Mouse (Mus musculus): ENCODE results near the gene Scarb2.
"Not testable (repeated sequence)": the region's sequence is repeated elsewhere in the genome, so short reads cannot be mapped to it uniquely, and the experiment has no call there.

Scarb2 gene

GRCm38 (mm10) chr5:92506733-92507132 is at the start of gene Scarb2:
TSS of gene Scarb2 (minus strand) at chr5:92506833.
- no peak for DNase-seq (ENCODE audit: inconsistent ontology term)

- DNase-seq (ENCODE audit: inconsistent ontology term), result no peak
Measured at GRCm38 (mm10) chr5:92555905-92556304, 49.3 kb upstream of the Scarb2 start.

GRCm38 (mm10) chr5:92554891-92555511 is 48.4 kb upstream of the Scarb2 start, which contains the start of gene Fam47e:
TSS of gene Fam47e (plus strand) at chr5:92555069.
- DNase-seq (ENCODE audit: inconsistent ontology term), result peak; percentile 32

- peak; percentile 25 for DNase-seq (ENCODE audit: inconsistent ontology term)
Measured at GRCm38 (mm10) chr5:92554443-92554842, 47.8 kb upstream of the Scarb2 start.

- DNase-seq (ENCODE audit: inconsistent ontology term), result no peak
Measured at GRCm38 (mm10) chr5:92553939-92554338, 47.3 kb upstream of the Scarb2 start.

- no peak for DNase-seq (ENCODE audit: inconsistent ontology term)
Measured at GRCm38 (mm10) chr5:92552611-92553010, 46.0 kb upstream of the Scarb2 start.

GRCm38 (mm10) chr5:92539698-92540097 is 33.1 kb upstream of the Scarb2 start:
- DNase-seq (ENCODE audit: inconsistent ontology term), result no peak

GRCm38 (mm10) chr5:92524821-92525258 is 18.2 kb upstream of the Scarb2 start:
- DNase-seq (ENCODE audit: inconsistent ontology term), result no peak

- DNase-seq (ENCODE audit: inconsistent ontology term), result not testable (repeated sequence)
Measured at GRCm38 (mm10) chr5:92521131-92521530, 14.5 kb upstream of the Scarb2 start.

- DNase-seq (ENCODE audit: inconsistent ontology term), result no peak
Measured at GRCm38 (mm10) chr5:92512066-92512465, 5.4 kb upstream of the Scarb2 start.

- DNase-seq (ENCODE audit: inconsistent ontology term), result no peak
Measured at GRCm38 (mm10) chr5:92511256-92511655, 4.6 kb upstream of the Scarb2 start.

- no peak for DNase-seq (ENCODE audit: inconsistent ontology term)
Measured at GRCm38 (mm10) chr5:92508853-92509252, 2.2 kb upstream of the Scarb2 start.

- peak; percentile 43 for DNase-seq (ENCODE audit: inconsistent ontology term)
Measured at GRCm38 (mm10) chr5:92506301-92506729, 318 bp downstream of the Scarb2 start.

- peak; percentile 98 for DNase-seq (ENCODE audit: inconsistent ontology term)
Measured at GRCm38 (mm10) chr5:92505402-92505865, 1.2 kb downstream of the Scarb2 start.

- DNase-seq (ENCODE audit: inconsistent ontology term), result peak; percentile 60
Measured at GRCm38 (mm10) chr5:92504676-92505400, 1.8 kb downstream of the Scarb2 start.

GRCm38 (mm10) chr5:92503856-92504618 is 2.6 kb downstream of the Scarb2 start:
- DNase-seq (ENCODE audit: inconsistent ontology term), result peak; percentile 50

- no peak for DNase-seq (ENCODE audit: inconsistent ontology term)
Measured at GRCm38 (mm10) chr5:92503356-92503847, 3.2 kb downstream of the Scarb2 start.

- DNase-seq (ENCODE audit: inconsistent ontology term), result no peak
Measured at GRCm38 (mm10) chr5:92499378-92499777, 7.3 kb downstream of the Scarb2 start.

- peak; percentile 76 for DNase-seq (ENCODE audit: inconsistent ontology term)
Measured at GRCm38 (mm10) chr5:92498661-92499060, 8.0 kb downstream of the Scarb2 start.

GRCm38 (mm10) chr5:92498225-92498624 is 8.4 kb downstream of the Scarb2 start:
- no peak for DNase-seq (ENCODE audit: inconsistent ontology term)

- DNase-seq (ENCODE audit: inconsistent ontology term), result no peak
Measured at GRCm38 (mm10) chr5:92495771-92496409, 10.7 kb downstream of the Scarb2 start.
